Mouse (Mus musculus) kidney, adult 9 months (tissue): ENCODE results near the gene Gm12355.

Experiments used
- DNase-seq: peaks from one replicate; pipeline ENCODE4 v3.0.0; 2022

The Gm12355 gene

GRCm38 (mm10) chr11:98602090-98602690 is 23.3 kb downstream of the Gm12355 start:
- no peak for DNase-seq

DNA sequence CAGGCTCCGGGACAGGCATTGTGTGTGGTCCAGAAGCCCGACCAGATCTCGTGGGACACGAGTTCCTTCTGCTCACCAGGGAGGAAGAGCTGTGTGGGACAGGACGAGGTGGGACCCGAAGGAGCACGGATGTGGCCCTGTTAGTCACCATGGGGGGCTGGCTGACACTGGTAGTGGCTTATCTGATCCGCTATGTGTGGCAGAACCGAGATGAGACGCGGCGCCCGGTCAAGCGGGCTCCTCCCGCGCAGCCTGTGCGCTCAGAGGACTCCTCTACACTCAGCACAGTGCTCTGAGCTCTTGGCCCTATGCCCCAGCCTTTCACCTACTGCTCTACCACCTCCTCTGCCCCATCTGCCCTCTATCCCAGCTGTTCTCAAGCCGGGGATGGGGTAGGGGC is 26.2 kb downstream of the Gm12355 start:
- no peak for DNase-seq

DNA sequence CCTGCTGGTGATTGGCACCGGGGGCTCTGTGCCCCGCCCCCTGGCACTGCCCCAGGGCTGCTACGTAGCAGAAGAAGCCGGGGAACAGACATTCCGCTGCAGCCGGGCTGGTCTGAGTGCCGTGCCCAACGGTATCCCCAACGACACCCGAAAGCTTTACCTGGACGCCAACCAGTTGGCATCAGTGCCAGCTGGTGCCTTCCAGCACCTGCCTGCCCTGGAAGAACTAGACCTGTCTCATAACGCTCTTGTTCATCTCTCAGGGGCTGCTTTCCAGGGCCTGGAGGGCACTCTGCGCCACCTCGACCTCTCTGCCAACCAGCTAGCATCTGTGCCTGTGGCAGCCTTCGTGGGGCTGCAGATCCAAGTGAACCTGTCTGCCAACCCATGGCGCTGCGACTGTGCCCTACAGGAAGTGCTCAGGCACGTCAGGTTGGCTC is 26.6 kb downstream of the Gm12355 start:
- DNase-seq: no peak

DNA sequence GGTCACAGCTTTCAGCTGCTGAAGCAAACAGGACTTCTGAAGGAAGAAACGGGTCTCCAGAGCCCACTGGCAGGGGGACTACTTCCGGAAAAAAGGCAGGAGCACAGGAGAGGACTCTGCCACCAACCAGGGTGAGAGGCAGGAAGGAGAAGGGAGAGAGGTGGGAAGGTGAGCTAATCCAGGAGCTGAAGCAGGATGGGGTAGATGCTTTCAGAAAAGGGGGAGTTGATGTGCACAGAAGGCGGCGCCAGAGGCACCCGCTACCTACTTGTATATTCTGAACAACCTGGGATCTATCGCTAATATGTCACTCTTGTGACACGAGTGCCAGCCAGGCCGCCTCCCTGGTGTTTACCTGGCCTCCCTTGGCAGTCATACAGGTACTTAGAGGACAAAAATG is 27.5 kb downstream of the Gm12355 start, which contains the start of gene Lrrc3c:
Gene Lrrc3c, plus strand, starts transcription at position 301 of the 400 bp plus-strand sequence.
- no peak for DNase-seq

DNA sequence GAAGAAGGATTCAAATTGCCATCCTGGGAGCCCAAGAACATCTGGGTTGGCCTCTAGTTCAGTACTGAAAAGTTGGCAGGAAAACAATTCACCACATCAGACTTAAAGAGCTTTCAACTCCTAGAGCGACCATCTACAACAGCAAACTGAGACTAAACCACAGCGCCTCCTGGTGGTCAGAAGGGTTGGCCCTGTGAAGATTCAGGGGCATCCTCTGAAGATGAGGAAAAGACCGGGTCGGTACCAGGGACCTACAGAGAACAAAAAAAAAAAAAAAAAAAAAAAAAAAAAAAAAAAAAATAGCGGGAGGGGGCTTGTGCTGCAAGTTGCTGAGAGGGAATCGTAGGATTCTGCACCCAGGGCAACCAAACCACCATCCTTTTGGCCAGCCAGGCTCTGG is 28.1 kb downstream of the Gm12355 start:
- peak; percentile 60 for DNase-seq

DNA sequence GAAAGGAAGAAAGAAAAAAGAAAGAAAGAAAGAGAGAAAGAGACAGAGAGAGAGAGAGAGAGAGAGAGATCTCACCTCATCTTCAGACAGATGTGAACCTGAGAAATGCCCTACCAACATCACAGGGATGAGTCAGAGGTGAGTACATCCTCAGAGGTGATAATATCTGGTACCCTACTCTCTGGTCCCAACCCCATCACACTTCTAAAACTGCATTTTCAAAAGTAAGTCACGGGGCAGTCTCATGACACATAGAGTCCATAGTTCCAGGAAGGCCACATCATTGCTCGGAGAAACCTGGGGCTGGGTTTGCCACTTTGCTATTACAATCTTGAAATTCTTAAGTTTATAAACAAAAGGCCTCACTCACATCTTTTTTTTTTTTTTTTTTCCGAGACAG is 29.5 kb downstream of the Gm12355 start:
- no peak for DNase-seq

DNA sequence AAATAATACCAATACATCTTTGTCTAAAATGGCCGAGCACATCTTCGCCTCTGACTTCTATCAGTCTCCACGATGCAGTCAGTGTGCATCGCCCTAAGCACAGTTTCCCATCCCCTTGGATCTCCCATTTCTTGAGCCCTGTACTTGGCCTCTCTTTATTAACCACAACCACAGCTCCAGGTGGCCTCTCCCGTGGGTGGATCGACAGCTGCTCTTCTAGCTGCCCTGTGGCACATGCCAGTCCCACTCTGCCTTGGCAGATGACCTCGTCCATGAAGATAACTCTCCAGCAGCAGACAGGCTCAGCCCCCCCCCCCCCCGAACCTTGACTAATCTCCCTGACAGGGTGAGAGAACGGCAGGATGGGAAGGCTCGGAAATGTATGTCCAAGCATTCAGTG is 30.0 kb downstream of the Gm12355 start:
- DNase-seq: no peak

DNA sequence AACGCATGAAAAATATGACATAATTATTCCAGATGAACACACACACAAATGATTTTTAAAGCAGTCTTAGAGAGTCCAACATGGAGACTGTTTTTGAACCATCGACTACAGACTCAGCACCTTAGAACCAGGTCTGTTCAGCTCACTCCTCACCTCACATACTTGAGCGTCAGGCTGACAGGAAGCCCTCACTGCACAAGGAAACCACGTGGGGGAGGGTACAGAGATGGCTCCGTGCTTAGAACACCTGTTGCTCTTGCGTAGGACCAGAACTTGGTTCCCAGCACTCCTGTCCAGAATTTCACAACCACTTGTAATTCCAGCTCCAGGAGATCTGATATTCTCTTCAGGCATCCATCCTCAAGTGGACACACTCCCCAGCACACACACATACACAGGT is 30.4 kb downstream of the Gm12355 start:
- no peak for DNase-seq

DNA sequence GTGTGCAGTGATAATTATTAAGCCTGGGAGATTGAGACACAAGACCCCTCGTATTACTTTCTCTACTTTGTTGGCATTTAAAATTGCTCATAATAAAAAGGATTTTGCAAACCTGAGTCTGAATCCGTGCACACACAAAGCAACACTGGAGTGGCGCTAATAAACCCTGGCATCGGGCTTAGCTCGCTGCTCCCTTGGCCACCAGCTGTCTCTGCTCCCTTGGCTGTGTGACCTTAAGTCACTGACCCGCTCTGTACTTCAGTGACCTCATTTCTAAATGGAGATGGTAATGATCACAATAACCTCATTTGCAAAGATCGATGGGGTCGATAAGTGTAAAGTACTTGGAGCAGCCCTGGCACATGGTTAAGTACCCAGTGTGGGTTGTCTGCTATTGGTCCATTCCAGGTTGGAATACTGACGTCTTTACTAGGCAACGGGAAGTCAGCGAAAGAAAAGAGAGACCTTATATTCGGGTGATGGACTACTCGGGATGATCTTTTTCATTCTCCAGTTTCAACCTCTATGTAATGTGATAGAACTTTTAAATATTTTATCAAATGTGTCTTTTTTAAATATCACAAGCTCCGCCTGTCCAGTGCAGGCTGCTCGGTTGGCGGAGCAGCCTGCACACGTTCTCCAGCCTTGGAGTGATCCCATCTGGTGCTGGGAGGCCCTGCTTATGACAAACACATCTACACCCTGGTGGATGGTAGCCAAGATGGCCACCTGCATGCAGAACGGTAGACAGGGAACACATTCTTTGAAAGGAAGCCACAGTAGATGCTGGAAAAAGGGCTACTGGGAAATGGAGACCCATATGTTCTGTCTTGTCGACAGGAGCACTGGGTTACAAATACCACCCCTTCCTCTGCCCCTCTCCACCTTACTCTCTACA is 34.7 kb downstream of the Gm12355 start:
- DNase-seq: peak; percentile 61

DNA sequence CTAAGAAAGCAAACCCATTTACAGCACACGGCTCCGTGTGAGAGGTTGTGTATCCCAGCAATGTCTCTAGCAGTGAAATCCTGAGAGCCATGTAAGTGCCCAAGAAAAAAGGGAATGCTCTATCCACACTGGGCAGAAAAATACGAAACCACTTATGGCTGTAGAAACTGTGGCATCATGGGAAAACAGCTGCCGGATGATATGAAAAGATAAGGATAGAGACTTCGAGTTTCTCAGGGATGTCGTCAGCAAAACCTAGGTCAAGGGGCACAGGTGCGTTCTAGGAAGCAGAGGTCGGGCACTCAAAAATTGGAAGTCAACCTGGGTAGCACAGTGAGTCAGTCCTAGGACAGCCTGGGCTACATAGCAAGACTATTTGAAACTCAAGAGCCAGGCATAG is 36.2 kb downstream of the Gm12355 start:
- DNase-seq: no peak

- DNase-seq: peak; percentile 22
Measured at GRCm38 (mm10) chr11:98588833-98589281, 36.6 kb downstream of the Gm12355 start.

- DNase-seq: peak; percentile 76
Measured at GRCm38 (mm10) chr11:98587684-98588546, 37.5 kb downstream of the Gm12355 start.

GRCm38 (mm10) chr11:98586892-98587563 is 38.4 kb downstream of the Gm12355 start, which contains the start of gene Ormdl3:
TSS of gene Ormdl3 (minus strand) at chr11:98587368.
- peak; percentile 98 for DNase-seq

DNA sequence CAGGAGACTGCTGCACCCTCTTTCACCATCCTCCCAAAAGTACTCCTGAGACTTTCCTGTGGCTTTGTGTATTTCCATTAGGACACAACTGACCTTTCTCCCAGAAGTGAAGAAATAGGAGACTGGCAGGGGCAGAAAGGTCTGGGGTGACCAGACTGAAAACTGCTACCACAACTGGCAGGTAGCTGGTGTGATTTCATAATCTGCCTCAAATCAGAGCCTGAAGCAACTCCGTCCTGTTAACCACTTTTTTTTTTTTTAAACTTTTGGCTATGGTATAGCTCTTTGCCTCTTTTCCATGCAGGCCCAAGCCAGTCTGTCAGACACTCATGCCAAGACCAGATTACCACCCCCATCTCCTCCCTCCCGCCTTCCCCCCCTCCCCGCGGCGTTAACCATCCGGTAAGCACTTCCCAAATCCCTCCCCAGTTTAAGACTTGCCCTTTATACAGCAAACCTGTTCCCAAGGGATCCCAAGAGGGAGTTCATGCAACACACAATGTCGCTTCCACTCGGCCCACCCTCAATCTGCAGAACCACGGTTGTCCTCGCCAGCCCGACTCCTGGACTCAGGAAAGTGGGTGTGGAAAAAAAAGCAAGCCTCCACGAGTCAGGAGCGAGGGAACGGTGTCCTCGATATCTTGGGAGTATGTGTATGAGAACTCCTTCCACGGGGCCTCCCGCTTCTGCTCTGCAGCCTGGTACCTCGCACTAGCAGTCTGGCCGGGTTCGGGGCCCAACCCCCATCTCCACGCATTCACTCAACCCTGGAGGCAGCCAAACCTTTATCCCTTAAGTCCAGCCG is 39.2 kb downstream of the Gm12355 start:
- peak; percentile 31 for DNase-seq

DNA sequence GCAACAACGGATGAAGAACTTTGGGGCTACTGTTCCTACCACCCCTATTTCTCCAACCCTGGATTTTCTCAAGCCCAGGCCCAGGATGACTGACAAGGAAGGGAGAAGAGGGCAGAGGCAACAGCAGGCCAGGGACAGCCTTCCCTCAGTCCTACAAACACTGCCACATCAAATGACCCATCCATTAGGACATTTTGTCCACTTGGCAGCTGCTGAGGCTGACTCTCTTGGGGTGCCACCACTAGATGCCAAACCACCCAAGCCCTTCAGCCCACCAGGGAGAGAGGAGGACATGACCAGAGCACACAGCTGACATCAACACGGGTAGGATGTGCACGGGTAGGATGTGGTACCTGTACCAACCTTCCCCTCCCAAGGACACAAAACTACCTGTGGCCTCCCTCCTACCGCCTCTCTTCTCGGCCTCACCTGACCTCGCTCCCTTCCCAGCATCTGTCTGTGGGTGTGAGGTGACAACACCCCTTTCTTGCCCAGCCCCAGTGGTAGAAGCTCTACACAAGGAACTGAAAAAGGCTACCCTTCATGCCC is 40.8 kb downstream of the Gm12355 start:
- DNase-seq: no peak

DNA sequence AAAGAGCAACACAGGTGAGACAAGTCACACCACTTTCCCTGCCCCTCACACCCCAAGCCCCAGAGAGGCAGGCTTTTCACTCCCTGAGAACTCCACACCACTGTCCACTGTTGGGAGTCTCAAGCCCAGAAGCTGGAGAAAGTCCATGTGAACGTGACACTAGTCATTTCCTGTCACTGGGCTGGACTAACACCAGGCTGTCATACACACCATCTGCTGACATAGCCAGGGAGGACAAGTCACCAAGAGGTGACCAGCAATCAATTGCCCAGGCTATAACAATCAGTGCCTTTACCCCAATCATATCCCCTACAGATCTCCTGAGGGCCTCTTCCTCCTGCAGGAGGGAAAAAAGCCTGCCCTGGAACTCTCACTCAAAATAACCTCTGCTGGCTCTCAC is 41.3 kb downstream of the Gm12355 start:
- no peak for DNase-seq

GRCm38 (mm10) chr11:98583571-98583970 is 41.9 kb downstream of the Gm12355 start:
- no peak for DNase-seq

- DNase-seq: no peak
Measured at GRCm38 (mm10) chr11:98583265-98583552, 42.3 kb downstream of the Gm12355 start.

GRCm38 (mm10) chr11:98582551-98583264 is 42.8 kb downstream of the Gm12355 start:
- DNase-seq: no peak

GRCm38 (mm10) chr11:98582030-98582388 is 43.5 kb downstream of the Gm12355 start:
- no peak for DNase-seq
